Mouse (Mus musculus) urinary bladder, postnatal 25 days (tissue): ENCODE measurements around the gene Gpr12.
"Not testable (repeated sequence)": the region's sequence is repeated elsewhere in the genome, so short reads cannot be mapped to it uniquely, and the experiment has no call there.

Source experiments
- DNase-seq: peaks from one replicate; pipeline ENCODE4 v3.0.0; 2022; ENCODE audit warnings: low spot score

Gene Gpr12

GRCm38 (mm10) chr5:146586357-146587070 lies 1.5 kb upstream of the Gpr12 start:
- DNase-seq, result no peak

DNA sequence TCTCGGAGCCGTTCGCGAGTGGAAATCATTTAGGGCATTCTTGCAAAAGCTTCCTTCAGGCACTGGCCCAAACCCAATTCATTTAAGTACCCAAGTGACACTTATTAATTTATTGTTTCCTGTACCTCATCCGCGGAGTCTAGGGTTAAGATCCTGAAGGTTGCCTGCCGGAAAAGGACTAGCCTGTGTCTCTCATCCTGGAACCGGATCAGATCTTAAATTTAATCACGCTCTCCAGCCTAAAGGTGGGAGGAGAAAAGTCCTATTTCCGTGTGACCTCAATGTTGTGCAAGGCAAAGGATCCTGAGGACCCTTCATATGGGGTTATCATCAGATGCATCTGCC lies 240 bp upstream of the Gpr12 start:
- no peak for DNase-seq

DNA sequence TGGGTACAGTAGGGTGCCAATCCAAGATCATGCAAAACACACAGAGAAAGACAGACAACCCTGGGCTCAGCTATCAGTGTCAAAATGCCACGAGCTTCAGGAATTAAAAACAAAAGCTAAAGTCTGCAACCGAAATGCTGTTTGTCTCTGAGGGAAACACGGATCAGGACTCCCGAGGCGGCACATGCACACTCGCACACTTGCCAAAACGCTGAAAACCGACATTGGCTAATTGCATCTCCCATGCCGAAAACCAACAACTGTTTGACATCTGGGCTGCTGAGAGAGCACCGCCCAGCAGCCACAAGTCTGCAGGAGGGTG lies 922 bp downstream of the Gpr12 start:
- DNase-seq, result no peak

GRCm38 (mm10) chr5:146576668-146577067 lies 8.4 kb downstream of the Gpr12 start:
- DNase-seq, result no peak

DNA sequence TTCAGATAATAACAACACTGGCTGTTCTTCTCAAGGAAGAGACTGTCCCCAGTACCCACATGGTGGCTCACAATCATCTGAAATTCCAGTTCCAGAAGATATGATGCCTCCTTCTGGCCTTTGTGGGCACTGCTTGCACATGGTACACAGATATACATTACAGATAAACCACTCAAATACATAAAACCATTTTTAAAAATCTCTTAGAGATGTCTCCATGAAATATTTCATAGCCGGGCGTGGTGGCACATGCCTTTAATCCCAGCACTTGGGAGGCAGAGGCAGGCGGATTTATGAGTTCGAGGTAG lies 12.3 kb downstream of the Gpr12 start:
- DNase-seq, result not testable (repeated sequence)

- DNase-seq, result not testable (repeated sequence)
Measured at GRCm38 (mm10) chr5:146571830-146572734, 13.0 kb downstream of the Gpr12 start.

GRCm38 (mm10) chr5:146570179-146570578 lies 14.9 kb downstream of the Gpr12 start:
- DNase-seq, result not testable (repeated sequence)

DNA sequence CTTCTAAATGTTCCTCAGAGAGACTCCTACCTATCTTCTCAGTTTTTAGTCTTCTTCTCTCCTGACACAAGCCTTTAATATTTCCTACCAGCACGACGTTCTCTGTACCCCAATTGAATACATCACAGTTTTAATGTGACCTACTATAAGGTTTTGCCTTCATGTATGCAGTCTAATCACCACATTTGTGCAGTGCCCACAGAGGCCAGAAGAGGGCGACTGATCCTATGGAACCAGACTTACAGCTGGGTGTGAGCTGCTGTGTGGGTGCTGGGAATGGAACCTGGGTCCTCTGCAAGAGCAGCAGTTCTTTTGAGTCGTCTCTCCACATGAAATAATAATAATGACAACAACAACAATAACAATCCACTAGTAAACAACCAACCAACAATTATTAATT lies 18.0 kb downstream of the Gpr12 start:
- DNase-seq, result no peak

- DNase-seq, result no peak
Measured at GRCm38 (mm10) chr5:146564259-146564658, 20.8 kb downstream of the Gpr12 start.

GRCm38 (mm10) chr5:146555836-146556235 lies 29.2 kb downstream of the Gpr12 start, which contains the start of gene Gm3415:
Gene Gm3415 (plus strand): TSS chr5:146556136.
- not testable (repeated sequence) for DNase-seq

GRCm38 (mm10) chr5:146537347-146537746 lies 47.7 kb downstream of the Gpr12 start, which contains the start of gene Gm3409:
Gene Gm3409 (plus strand): TSS chr5:146537647.
- DNase-seq, result not testable (repeated sequence)
